Mouse (Mus musculus) liver, adult 2 months (tissue): Measurements from ENCODE around the gene Gpm6a. TPM values are rescaled to one million over a fixed set of nuclear protein-coding genes. Genes with fewer than 3 reads are reported as not detected.
"Not testable (repeated sequence)": the region's sequence is repeated elsewhere in the genome, so short reads cannot be mapped to it uniquely, and the experiment has no call there.

Experiments
- DNase-seq: peaks from one replicate; pipeline ENCODE4 v3.0.0-alpha.2; 2011; ENCODE audit warnings: low read depth, low spot score; ENCODE audit errors: extremely low read depth
- H3K27ac ChIP-seq: fragments of 200-500 bp; replicated peaks from 2 replicates; pipeline ENCODE4 v1.5.1; 2012; ENCODE audit warnings: low read depth, mild to moderate bottlenecking, control low read depth, inconsistent platforms, low read length; ENCODE audit not compliant: insufficient read depth
- H3K27me3 ChIP-seq: fragments of 200-500 bp; 2 replicates; pipeline ENCODE4 v1.6.1; 2012; ENCODE audit warnings: mild to moderate bottlenecking, moderate library complexity, low read length, inconsistent platforms; ENCODE audit not compliant: control insufficient read depth, insufficient read depth
- H3K36me3 ChIP-seq: fragments of 200-500 bp; 2 replicates; pipeline ENCODE4 v1.6.1; 2012; ENCODE audit warnings: low read length, inconsistent platforms; ENCODE audit not compliant: control insufficient read depth, insufficient read depth
- H3K4me1 ChIP-seq: fragments of 200-500 bp; 2 replicates; pipeline ENCODE4 v1.6.1; 2011; ENCODE audit warnings: low read length; ENCODE audit not compliant: control insufficient read depth, insufficient read depth
- H3K4me3 ChIP-seq: fragments of 200-500 bp; 2 replicates; pipeline ENCODE4 v1.5.1; 2011; ENCODE audit warnings: low read depth, mild to moderate bottlenecking, control low read depth, low read length, moderate library complexity; ENCODE audit not compliant: insufficient read depth
- H3K79me2 ChIP-seq: fragments of 200-500 bp; 2 replicates; pipeline ENCODE4 v1.6.1; 2012; ENCODE audit warnings: inconsistent platforms, mild to moderate bottlenecking, low read length, moderate library complexity; ENCODE audit not compliant: control insufficient read depth, insufficient read depth
- H3K9ac ChIP-seq: fragments of 200-500 bp; 2 replicates; pipeline ENCODE4 v1.6.1; 2012; ENCODE audit warnings: low read depth, mild to moderate bottlenecking, control low read depth, inconsistent platforms, low read length
- CTCF ChIP-seq: fragments of 200-500 bp; IDR thresholded peaks from 2 replicates; pipeline ENCODE4 v1.5.1; 2011; ENCODE audit warnings: low read depth, low read length, control low read depth
- POLR2A ChIP-seq: fragments of 200-500 bp; IDR thresholded peaks from 2 replicates; pipeline ENCODE4 v1.6.1; 2011; ENCODE audit warnings: low read length, control low read depth; ENCODE audit not compliant: insufficient read depth; ENCODE audit errors: extremely low read depth
- WGBS: fragments of 180-500 bp; shearing (Covaris S2); methylation state at CpG from one replicate; pipeline ENCODE4 v1.1.7; 2018; 5-methylcytosine and 5-hydroxymethylcytosine counted together
- polyA plus RNA-seq: library from polyadenylated mRNA; depleted of rRNA; stranded (reverse); fragments of >200 nt; gene quantifications from 2 replicates; pipeline ENCODE4 v1.2.3, GENCODE M21; 2012
- total RNA-seq: library from RNA; depleted of rRNA; stranded (reverse); fragments of >200 nt; gene quantifications from 2 replicates; pipeline ENCODE4 v1.2.3, GENCODE M21; 2014

The Gpm6a gene
- total and polyA plus RNA-seq, 2 experiments = 0.31 to 1.8 TPM

GRCm38 (mm10) chr8:55034309-55034708 is 79.7 kb downstream of the Gpm6a start:
- 12% methylated on average over 1 of the region's 1 CpGs for WGBS
- no peak overlapping the region for H3K9ac ChIP-seq
- no peak for TF ChIP-seq POLR2A
- no peak for TF ChIP-seq CTCF
- DNase-seq = no peak
- no peaks in the 10 kb centered on the region for H3K79me2 ChIP-seq
- no peak overlapping the region for H3K4me3 ChIP-seq
- H3K27me3 ChIP-seq = no peaks in the 10 kb centered on the region
- H3K27ac ChIP-seq = no peak overlapping the region
- H3K4me1 ChIP-seq = no peaks in the 10 kb centered on the region
- H3K36me3 ChIP-seq = no peaks in the 10 kb centered on the region

- no peak overlapping the region for H3K4me3 ChIP-seq
- H3K9ac ChIP-seq = no peak overlapping the region
Measured at GRCm38 (mm10) chr8:55035416-55035815, 80.8 kb downstream of the Gpm6a start.

GRCm38 (mm10) chr8:55042955-55043354 is 88.3 kb downstream of the Gpm6a start:
- 39% methylated on average over 1 of the region's 1 CpGs for WGBS
- no peaks in the 10 kb centered on the region for H3K79me2 ChIP-seq
- no peak for TF ChIP-seq POLR2A
- no peak for TF ChIP-seq CTCF
- no peak overlapping the region for H3K27ac ChIP-seq
- H3K27me3 ChIP-seq = no peaks in the 10 kb centered on the region
- no peak overlapping the region for H3K4me3 ChIP-seq
- H3K36me3 ChIP-seq = no peaks in the 10 kb centered on the region
- no peak overlapping the region for H3K9ac ChIP-seq
- no peak for DNase-seq
- no peaks in the 10 kb centered on the region for H3K4me1 ChIP-seq

More at GRCm38 (mm10) chr8:55035416-55035815, 80.8 kb downstream of the Gpm6a start:
- H3K79me2 ChIP-seq = no peaks in the 10 kb centered on the region
- DNase-seq = no peak
- H3K27me3 ChIP-seq = no peaks in the 10 kb centered on the region
- H3K4me1 ChIP-seq = no peaks in the 10 kb centered on the region
- TF ChIP-seq POLR2A (no peak), CTCF (no peak)
- H3K36me3 ChIP-seq = no peaks in the 10 kb centered on the region
- H3K27ac ChIP-seq = no peak overlapping the region

GRCm38 (mm10) chr8:55048396-55048795 is 93.8 kb downstream of the Gpm6a start:
- 88% methylated on average over 3 of the region's 3 CpGs for WGBS
- no peak for DNase-seq

GRCm38 (mm10) chr8:55049979-55050378 is 95.3 kb downstream of the Gpm6a start:
- Histone ChIP-seq H3K27ac (no peak overlapping the region), H3K27me3 (no peaks in the 10 kb centered on the region), H3K4me3 (no peak overlapping the region), H3K4me1 (no peaks in the 10 kb centered on the region), H3K79me2 (no peaks in the 10 kb centered on the region), H3K9ac (no peak overlapping the region), H3K36me3 (no peaks in the 10 kb centered on the region)
- no peak for DNase-seq
- 74% methylated on average over 4 of the region's 4 CpGs for WGBS
- TF ChIP-seq CTCF (no peak), POLR2A (no peak)

More at GRCm38 (mm10) chr8:55048396-55048795, 93.8 kb downstream of the Gpm6a start:
- TF ChIP-seq CTCF = no peak
- no peak for TF ChIP-seq POLR2A
- Histone ChIP-seq H3K27ac (no peak overlapping the region), H3K27me3 (no peaks in the 10 kb centered on the region), H3K4me3 (no peak overlapping the region), H3K4me1 (no peaks in the 10 kb centered on the region), H3K36me3 (no peaks in the 10 kb centered on the region), H3K79me2 (no peaks in the 10 kb centered on the region), H3K9ac (no peak overlapping the region)

DNA sequence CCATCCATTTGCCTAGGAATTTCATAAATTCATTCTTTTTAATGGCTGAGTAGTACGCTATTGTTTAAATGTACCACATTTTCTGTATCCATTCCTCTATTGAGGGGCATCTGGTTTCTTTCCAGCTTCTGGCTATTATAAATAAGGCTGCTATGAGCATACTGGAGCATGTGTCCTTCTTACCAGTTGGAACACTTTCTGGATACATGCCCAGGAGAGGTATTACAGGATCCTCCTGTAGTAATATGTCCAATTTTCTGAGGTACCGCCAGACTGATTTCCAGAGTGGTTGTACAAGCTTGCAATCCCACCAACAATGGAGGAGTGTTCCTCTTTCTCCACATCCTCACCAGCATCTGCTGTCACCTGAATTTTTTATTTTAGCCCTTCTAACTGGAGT is 114.2 kb downstream of the Gpm6a start:
- not testable (repeated sequence) for H3K9ac ChIP-seq

More for the DNA sequence above, 114.2 kb downstream of the Gpm6a start:
- not testable (repeated sequence) for H3K27ac ChIP-seq, H3K4me1 ChIP-seq, H3K4me3 ChIP-seq, H3K36me3 ChIP-seq, DNase-seq, H3K27me3 ChIP-seq, H3K79me2 ChIP-seq
- WGBS = 89% methylated on average over 2 of the region's 2 CpGs
